18 mouse cellular contexts compared by ENCODE assay signal in the genomic region with DNA sequence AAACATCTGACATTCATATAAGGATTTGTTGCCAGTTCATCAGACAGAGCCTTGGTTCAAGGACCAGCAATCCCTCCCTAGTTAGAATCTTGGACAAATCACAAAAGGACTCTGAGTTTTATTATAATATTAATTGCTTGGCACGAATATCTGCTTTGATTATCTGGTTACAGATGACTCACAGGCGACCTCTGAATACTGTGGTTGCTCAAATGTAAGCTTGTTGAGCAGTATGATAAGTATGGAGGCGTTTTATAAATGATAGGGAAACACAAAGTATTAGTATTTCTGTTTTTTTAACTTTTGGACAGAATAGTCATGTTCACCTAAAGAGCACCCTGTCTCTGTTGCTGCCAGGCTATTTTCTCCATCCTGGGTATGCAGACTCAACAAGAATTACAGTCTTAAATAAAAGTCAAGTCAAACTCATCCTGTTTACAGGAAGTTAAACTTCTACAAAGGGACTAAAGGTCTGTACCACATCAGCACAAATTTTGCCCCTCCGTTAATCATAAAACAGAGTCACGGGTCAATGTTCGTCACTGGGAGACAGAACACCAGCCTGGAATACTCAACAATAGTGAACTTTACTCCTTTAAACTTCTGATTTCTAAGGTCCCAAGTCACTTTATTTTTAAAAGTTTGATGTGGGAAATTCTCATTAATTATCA. TPM values are rescaled to one million over a fixed set of nuclear protein-coding genes. Genes with fewer than 3 reads are reported as not detected.
DNase-seq lines count a peak whose midpoint lies in the region; ATAC-seq and TF ChIP-seq lines count a peak whose summit lies in the region.
"Had no signal": no experiment of that assay in that cellular context is flagged by ENCODE, and none has a peak within 500 bp of the region (broad histone marks: within the 10 kb centered on the region; RNA-seq: fewer than 3 reads in every experiment).

No protein-coding gene starts in this region.

- H3K4me1 ChIP-seq in heart, embryonic 11.5 days (ENCODE audit: control insufficient read depth, insufficient read depth, low read length), result no peaks in the 10 kb centered on the region
- no peaks in the 10 kb centered on the region for H3K4me1 ChIP-seq in intestine, embryonic 15.5 days (replicated peaks)
- no peaks in the 10 kb centered on the region for H3K4me1 ChIP-seq in liver, embryonic 16.5 days (ENCODE audit: control insufficient read depth, low read depth, low read length)
- no peaks in the 10 kb centered on the region for H3K4me1 ChIP-seq in midbrain, embryonic 13.5 days (replicated peaks)
- no peaks in the 10 kb centered on the region for H3K4me1 ChIP-seq in cerebellum, adult 2 months (ENCODE audit: control insufficient read depth, insufficient read depth, low read length)
- H3K4me1 ChIP-seq: forebrain, embryonic 13.5 days; hindbrain, embryonic 12.5 days; midbrain, embryonic 10.5 days had no signal

- no peak for TF ChIP-seq POLR2A in cerebellum, adult 2 months (IDR thresholded peaks at IDR 0.05; ENCODE audit: borderline replicate concordance, insufficient read depth, low read length)

- no peaks in the 10 kb centered on the region for H3K27me3 ChIP-seq in heart, embryonic 11.5 days (ENCODE audit: control insufficient read depth, insufficient read depth, low read length)
- H3K27me3 ChIP-seq in intestine, embryonic 15.5 days (replicated peaks), result no peaks in the 10 kb centered on the region
- no peaks in the 10 kb centered on the region for H3K27me3 ChIP-seq in liver, embryonic 16.5 days (ENCODE audit: control insufficient read depth, insufficient read depth, low read depth, low read length)
- H3K27me3 ChIP-seq in midbrain, embryonic 13.5 days, result no peaks in the 10 kb centered on the region
- no peaks in the 10 kb centered on the region for H3K27me3 ChIP-seq in cerebellum, adult 2 months (ENCODE audit: control insufficient read depth, insufficient read depth, low read length)
- H3K27me3 ChIP-seq: forebrain, embryonic 13.5 days; hindbrain, embryonic 12.5 days had no signal

- WGBS in heart, embryonic 11.5 days (ENCODE audit: insufficient replicate concordance), result 69% methylated on average over 6 of the region's 6 CpGs
- 43% methylated on average over 6 of the region's 6 CpGs for WGBS in intestine, embryonic 15.5 days
- WGBS in liver, embryonic 16.5 days (ENCODE audit: insufficient replicate concordance), result 50% methylated on average over 6 of the region's 6 CpGs
- 81% methylated on average over 6 of the region's 6 CpGs for WGBS in midbrain, embryonic 13.5 days
- WGBS in cerebellum, adult 2 months, result 73% methylated on average over 6 of the region's 6 CpGs

- peak; percentile 16 for DNase-seq in heart, adult 11 months
- DNase-seq in kidney, postnatal 14 days, result peak; percentile 73
- no peak for DNase-seq in cerebellum, adult 2 months
- no peak for DNase-seq in cerebellum, postnatal 10 days
- DNase-seq: adrenal gland, postnatal 25 days; cerebellum, postnatal 14 days; gastrocnemius, postnatal 25 days; heart, postnatal 10 days; lung, adult 18-20 months had no signal

- no peak overlapping the region for H3K9ac ChIP-seq in heart, embryonic 11.5 days (ENCODE audit: low read depth, low read length)
- no peak overlapping the region for H3K9ac ChIP-seq in intestine, embryonic 15.5 days
- no peak overlapping the region for H3K9ac ChIP-seq in liver, embryonic 16.5 days (ENCODE audit: low read depth, low read length)
- no peak overlapping the region for H3K9ac ChIP-seq in midbrain, embryonic 13.5 days (replicated peaks)
- H3K9ac ChIP-seq: forebrain, embryonic 13.5 days; hindbrain, embryonic 12.5 days had no signal

- ATAC-seq in heart, embryonic 11.5 days (replicated peaks; ENCODE audit: insufficient number of reproducible peaks, low FRiP score, low TSS enrichment), result no peak
- peak; percentile 88 for ATAC-seq in intestine, embryonic 15.5 days
- ATAC-seq in liver, embryonic 16.5 days (ENCODE audit: low read depth), result peak; percentile 73
- ATAC-seq in midbrain, embryonic 13.5 days, result no peak
- ATAC-seq: forebrain, embryonic 13.5 days; inflammation-experienced regulatory T-cells, adult 6 months had no signal

- no peak overlapping the region for H3K27ac ChIP-seq in heart, embryonic 11.5 days (ENCODE audit: low read depth, low read length)
- no peak overlapping the region for H3K27ac ChIP-seq in intestine, embryonic 15.5 days
- H3K27ac ChIP-seq in liver, embryonic 16.5 days (ENCODE audit: low read length), result 0 out of 2 replicates have a peak overlapping the region, but pooled peaks have one; percentile 2
- H3K27ac ChIP-seq in midbrain, embryonic 13.5 days, result no peak overlapping the region
- no peak overlapping the region for H3K27ac ChIP-seq in cerebellum, adult 2 months (ENCODE audit: insufficient read depth, low read length)
- H3K27ac ChIP-seq: forebrain, embryonic 13.5 days; hindbrain, embryonic 12.5 days; midbrain, embryonic 10.5 days had no signal

- no peak overlapping the region for H3K4me2 ChIP-seq in heart, embryonic 11.5 days
- peak overlapping the region; percentile 30 for H3K4me2 ChIP-seq in intestine, embryonic 15.5 days (replicated peaks)
- peak overlapping the region; percentile 15 for H3K4me2 ChIP-seq in liver, embryonic 16.5 days (ENCODE audit: low read depth, low read length)
- no peak overlapping the region for H3K4me2 ChIP-seq in midbrain, embryonic 13.5 days (replicated peaks)
- H3K4me2 ChIP-seq: forebrain, embryonic 13.5 days; hindbrain, embryonic 12.5 days had no signal

- no peaks in the 10 kb centered on the region for H3K36me3 ChIP-seq in heart, embryonic 11.5 days (ENCODE audit: control insufficient read depth, insufficient read depth, low read length)
- H3K36me3 ChIP-seq in intestine, embryonic 15.5 days, result no peaks in the 10 kb centered on the region
- H3K36me3 ChIP-seq in liver, embryonic 16.5 days (ENCODE audit: control insufficient read depth, insufficient read depth), result no peaks in the 10 kb centered on the region; the same call in 1 of the 2 replicates
- H3K36me3 ChIP-seq in midbrain, embryonic 13.5 days, result no peaks in the 10 kb centered on the region
- H3K36me3 ChIP-seq: hindbrain, embryonic 12.5 days; midbrain, embryonic 10.5 days had no signal

- no peak overlapping the region for H3K4me3 ChIP-seq in heart, embryonic 11.5 days (ENCODE audit: low read depth, low read length)
- H3K4me3 ChIP-seq in intestine, embryonic 15.5 days (replicated peaks), result no peak overlapping the region
- H3K4me3 ChIP-seq in liver, embryonic 16.5 days (ENCODE audit: low read depth, low read length), result peak overlapping the region; percentile 23; the same call in 1 of the 2 replicates
- no peak overlapping the region for H3K4me3 ChIP-seq in midbrain, embryonic 13.5 days (replicated peaks)
- no peak overlapping the region for H3K4me3 ChIP-seq in cerebellum, adult 2 months (replicated peaks; ENCODE audit: insufficient read depth, low read depth, low read length)
- H3K4me3 ChIP-seq: forebrain, embryonic 13.5 days; hindbrain, embryonic 12.5 days; midbrain, embryonic 10.5 days had no signal

- no peak for TF ChIP-seq CTCF in cerebellum, adult 2 months (IDR thresholded peaks at IDR 0.05; ENCODE audit: borderline replicate concordance, insufficient read depth, low read depth, low read length)

- no peaks in the 10 kb centered on the region for H3K9me3 ChIP-seq in heart, embryonic 11.5 days (replicated peaks; ENCODE audit: control insufficient read depth, low read length)
- no peaks in the 10 kb centered on the region for H3K9me3 ChIP-seq in intestine, embryonic 15.5 days
- no peaks in the 10 kb centered on the region for H3K9me3 ChIP-seq in liver, embryonic 16.5 days (replicated peaks; ENCODE audit: control insufficient read depth, low read length)
- no peaks in the 10 kb centered on the region for H3K9me3 ChIP-seq in midbrain, embryonic 13.5 days
- H3K9me3 ChIP-seq: forebrain, embryonic 13.5 days; hindbrain, embryonic 12.5 days; midbrain, embryonic 10.5 days had no signal

RNA-seq across cellular contexts. Expression of gene Aldob, which starts 2.3 kb away (rescaled TPM):
- 0.17 and 0.79 TPM in 2 replicates for polyA plus RNA-seq in heart, embryonic 11.5 days (2014; fragmentation: Nextera tagmentation; extraction: Ambion mirVana)
- 330 and 349 TPM in 2 replicates for polyA plus RNA-seq in intestine, embryonic 15.5 days (2015; fragmentation: Nextera tagmentation; extraction: Ambion mirVana)
- 479 and 529 TPM in 2 replicates for polyA plus RNA-seq in liver, embryonic 16.5 days (2015; fragmentation: Nextera tagmentation; extraction: Ambion mirVana)
- 0.20 and 0.54 TPM in 2 replicates for polyA plus RNA-seq in midbrain, embryonic 13.5 days (2015; fragmentation: Nextera tagmentation; extraction: Ambion mirVana)
- 3.4 and 3.8 TPM in 2 replicates for polyA plus RNA-seq in cerebellum, adult 2 months (2012; rRNA removed)
- polyA plus RNA-seq: hindbrain, embryonic 12.5 days; inflammation-experienced regulatory T-cells, adult 6 months; midbrain, embryonic 10.5 days had no signal

RNA-seq across cellular contexts. Expression of gene Zfp189, which starts 26.0 kb away (rescaled TPM):
- polyA plus RNA-seq in heart, embryonic 11.5 days (2014; fragmentation: Nextera tagmentation; extraction: Ambion mirVana), result 6.8 and 7.3 TPM in 2 replicates
- 4.8 and 5.7 TPM in 2 replicates for polyA plus RNA-seq in intestine, embryonic 15.5 days (2015; fragmentation: Nextera tagmentation; extraction: Ambion mirVana)
- 3.5 and 3.8 TPM in 2 replicates for polyA plus RNA-seq in liver, embryonic 16.5 days (2015; fragmentation: Nextera tagmentation; extraction: Ambion mirVana)
- polyA plus RNA-seq in midbrain, embryonic 13.5 days (2015; fragmentation: Nextera tagmentation; extraction: Ambion mirVana), result 15.1 and 15.2 TPM in 2 replicates
- polyA plus RNA-seq in cerebellum, adult 2 months (2012; rRNA removed), result 4.6 and 5.0 TPM in 2 replicates

RNA-seq across cellular contexts. Expression of gene Mrpl50, which starts 26.1 kb away (rescaled TPM):
- 71.8 and 72.9 TPM in 2 replicates for polyA plus RNA-seq in heart, embryonic 11.5 days (2014; fragmentation: Nextera tagmentation; extraction: Ambion mirVana)
- 91.6 and 106 TPM in 2 replicates for polyA plus RNA-seq in intestine, embryonic 15.5 days (2015; fragmentation: Nextera tagmentation; extraction: Ambion mirVana)
- 54.4 and 56.9 TPM in 2 replicates for polyA plus RNA-seq in liver, embryonic 16.5 days (2015; fragmentation: Nextera tagmentation; extraction: Ambion mirVana)
- polyA plus RNA-seq in midbrain, embryonic 13.5 days (2015; fragmentation: Nextera tagmentation; extraction: Ambion mirVana), result 78.1 and 82.5 TPM in 2 replicates
- polyA plus RNA-seq in cerebellum, adult 2 months (2012; rRNA removed), result 18.4 and 20.0 TPM in 2 replicates

RNA-seq across cellular contexts. Expression of gene Baat, which starts 40.7 kb away (rescaled TPM):
- 0.10 TPM in 1 of 2 replicates, not detected in the other for polyA plus RNA-seq in heart, embryonic 11.5 days (2014; fragmentation: Nextera tagmentation; extraction: Ambion mirVana)
- polyA plus RNA-seq in intestine, embryonic 15.5 days (2015; fragmentation: Nextera tagmentation; extraction: Ambion mirVana), result 0.33 and 0.44 TPM in 2 replicates
- 2.9 and 3.3 TPM in 2 replicates for polyA plus RNA-seq in liver, embryonic 16.5 days (2015; fragmentation: Nextera tagmentation; extraction: Ambion mirVana)
- polyA plus RNA-seq in midbrain, embryonic 13.5 days (2015; fragmentation: Nextera tagmentation; extraction: Ambion mirVana), result 0.13 TPM in 1 of 2 replicates, not detected in the other
- 0.23 and 0.29 TPM in 2 replicates for polyA plus RNA-seq in cerebellum, adult 2 months (2012; rRNA removed)
- polyA plus RNA-seq: forebrain, embryonic 13.5 days; inflammation-experienced regulatory T-cells, adult 6 months; neural tube, embryonic 14.5 days had no signal

RNA-seq across cellular contexts. Expression of gene Tmem246, which starts 50.7 kb away (rescaled TPM):
- 41.8 and 47.8 TPM in 2 replicates for polyA plus RNA-seq in heart, embryonic 11.5 days (2014; fragmentation: Nextera tagmentation; extraction: Ambion mirVana)
- polyA plus RNA-seq in intestine, embryonic 15.5 days (2015; fragmentation: Nextera tagmentation; extraction: Ambion mirVana), result 21.2 and 22.2 TPM in 2 replicates
- polyA plus RNA-seq in liver, embryonic 16.5 days (2015; fragmentation: Nextera tagmentation; extraction: Ambion mirVana), result 5.6 and 6.1 TPM in 2 replicates
- polyA plus RNA-seq in midbrain, embryonic 13.5 days (2015; fragmentation: Nextera tagmentation; extraction: Ambion mirVana), result 48.7 and 50.5 TPM in 2 replicates
- 93.9 and 94.6 TPM in 2 replicates for polyA plus RNA-seq in cerebellum, adult 2 months (2012; rRNA removed)
- polyA plus RNA-seq: inflammation-experienced regulatory T-cells, adult 6 months had no signal

Comparison
In these comparisons a context has a peak if more than half of its experiments do, and no peak if none do; other contexts are left out.
1. DNase-seq: peak in heart, adult 11 months (single experiment) and kidney, postnatal 14 days (single experiment); none in cerebellum, adult 2 months (0 of 2) and cerebellum, postnatal 10 days (0 of 2).
2. ATAC-seq: peak in intestine, embryonic 15.5 days (single experiment) and liver, embryonic 16.5 days (single experiment); none in heart, embryonic 11.5 days (single experiment) and midbrain, embryonic 13.5 days (single experiment).
3. H3K4me2 ChIP-seq: peak in intestine, embryonic 15.5 days (single experiment) and liver, embryonic 16.5 days (single experiment); none in heart, embryonic 11.5 days (single experiment) and midbrain, embryonic 13.5 days (single experiment).
4. RNA of gene Aldob, which starts 2.3 kb away (polyA plus RNA-seq): 479 to 529 TPM in liver, embryonic 16.5 days and 330 to 349 TPM in intestine, embryonic 15.5 days; 3.4 to 3.8 TPM in cerebellum, adult 2 months, 0.17 to 0.79 TPM in heart, embryonic 11.5 days and 0.20 to 0.54 TPM in midbrain, embryonic 13.5 days; every median in the first group is over 10 times any median in the second.